Mouse (Mus musculus): ENCODE results near the gene Rhoh. TPM values are rescaled to one million over a fixed set of nuclear protein-coding genes. Genes with fewer than 3 reads are reported as not detected.

The Rhoh gene
- polyA plus RNA-seq, 1 experiment from 2014 or later = 1.3 TPM

DNA sequence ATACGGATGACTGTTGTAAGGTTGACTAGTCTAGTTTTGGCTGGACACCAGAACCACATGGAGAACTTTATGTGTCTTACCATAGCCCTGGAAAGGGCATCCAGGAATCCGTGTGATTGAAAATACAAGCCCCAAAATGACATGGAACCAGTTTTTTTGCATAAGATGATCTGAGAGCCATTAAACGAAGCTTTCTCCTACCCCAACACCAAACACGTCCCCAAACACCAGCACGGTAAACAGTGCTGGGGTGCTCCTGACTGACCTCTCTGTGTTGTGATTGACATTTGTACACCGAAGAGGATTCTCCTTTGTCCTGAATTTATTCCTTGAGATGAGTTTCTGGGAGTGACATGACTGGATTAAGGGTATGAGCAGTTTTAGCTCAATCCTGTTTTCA is 5.6 kb downstream of the Rhoh start:
- 77% methylated on average over 6 of the region's 6 CpGs for WGBS

DNA sequence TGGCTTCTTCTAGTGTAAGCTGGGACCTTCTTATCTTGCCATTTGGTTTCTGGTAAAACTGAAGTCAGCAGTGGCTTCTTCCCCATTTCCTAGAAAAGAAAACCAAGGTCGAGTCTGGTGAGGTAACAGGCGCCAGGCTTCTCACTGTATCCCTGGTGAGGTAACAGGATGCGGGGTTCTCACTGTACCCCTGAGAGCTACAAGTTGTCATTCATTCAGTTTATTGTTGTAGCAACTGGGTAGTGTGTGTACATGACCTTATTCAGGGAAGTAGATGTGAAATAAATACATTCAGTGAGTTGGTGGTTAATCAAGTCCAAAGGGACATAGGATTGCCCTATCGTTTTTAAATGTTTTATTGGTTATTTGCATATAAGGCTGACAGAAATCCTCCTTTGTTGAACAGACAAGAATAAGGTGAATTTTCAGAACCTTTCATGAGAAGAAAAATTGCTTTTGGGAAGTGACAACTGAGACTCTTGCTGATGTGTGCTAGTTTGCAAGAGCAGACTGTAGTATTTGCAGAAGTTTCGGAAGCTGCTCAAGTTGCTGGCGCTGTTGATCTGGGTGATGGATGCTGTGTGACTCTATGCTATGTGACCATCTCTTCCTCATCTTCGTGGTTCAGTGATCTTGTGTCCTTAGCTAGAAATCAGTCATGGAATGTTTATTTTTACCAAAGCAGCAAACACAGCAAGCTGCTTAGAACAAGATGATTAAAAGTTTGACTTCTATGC is 6.5 kb downstream of the Rhoh start:
- no peak overlapping the region for H3K4me2 ChIP-seq (ENCODE audit: low read depth, low read length)
- H3K36me3 ChIP-seq (ENCODE audit: control insufficient read depth, insufficient read depth, low read length) = no peaks in the 10 kb centered on the region
- no peak overlapping the region for H3K4me3 ChIP-seq (ENCODE audit: low read length)
- ATAC-seq (ENCODE audit: low read depth) = no peak
- no peak overlapping the region for H3K9ac ChIP-seq (ENCODE audit: low read length)
- no peak overlapping the region for H3K27ac ChIP-seq (ENCODE audit: low read length)
- 62% methylated on average over 7 of the region's 7 CpGs for WGBS
- H3K27me3 ChIP-seq (ENCODE audit: control insufficient read depth, insufficient read depth, low read depth, low read length) = no peaks in the 10 kb centered on the region
- H3K4me1 ChIP-seq (replicated peaks; ENCODE audit: control insufficient read depth, insufficient read depth, low read length) = no peaks in the 10 kb centered on the region
- H3K9me3 ChIP-seq (ENCODE audit: control insufficient read depth, low read length) = no peaks in the 10 kb centered on the region

More for the DNA sequence above, 5.6 kb downstream of the Rhoh start:
- H3K36me3 ChIP-seq (ENCODE audit: control insufficient read depth, insufficient read depth, low read length) = no peaks in the 10 kb centered on the region
- no peak overlapping the region for H3K4me2 ChIP-seq (ENCODE audit: low read depth, low read length)
- no peaks in the 10 kb centered on the region for H3K4me1 ChIP-seq (replicated peaks; ENCODE audit: control insufficient read depth, insufficient read depth, low read length)
- H3K9me3 ChIP-seq (ENCODE audit: control insufficient read depth, low read length) = no peaks in the 10 kb centered on the region
- H3K9ac ChIP-seq (ENCODE audit: low read length) = no peak overlapping the region
- H3K27ac ChIP-seq (ENCODE audit: low read length) = no peak overlapping the region
- no peak for ATAC-seq (ENCODE audit: low read depth)
- no peaks in the 10 kb centered on the region for H3K27me3 ChIP-seq (ENCODE audit: control insufficient read depth, insufficient read depth, low read depth, low read length)
- H3K4me3 ChIP-seq (ENCODE audit: low read length) = no peak overlapping the region

DNA sequence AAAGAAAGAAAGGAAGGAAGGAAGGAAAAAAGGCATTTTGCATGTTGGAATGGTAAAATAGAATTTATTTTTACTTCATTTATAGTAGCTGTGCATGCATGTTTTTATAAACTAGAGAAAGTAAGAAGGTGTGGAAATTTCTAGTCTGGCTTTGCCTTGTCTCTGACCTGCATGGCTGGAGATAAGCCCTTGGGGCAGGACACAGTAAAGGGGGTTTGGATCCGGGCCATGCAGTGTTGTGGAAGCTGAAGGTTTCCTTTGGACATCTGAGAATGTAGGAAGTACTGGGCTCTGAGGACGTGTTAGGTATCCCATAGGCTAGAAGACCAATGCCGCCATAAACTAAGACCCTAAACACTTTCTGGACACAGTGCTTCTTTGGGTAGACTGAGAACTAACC is 7.4 kb downstream of the Rhoh start:
- no peak for ATAC-seq (ENCODE audit: low read depth)
- H3K4me1 ChIP-seq (replicated peaks; ENCODE audit: control insufficient read depth, insufficient read depth, low read length) = no peaks in the 10 kb centered on the region
- H3K27me3 ChIP-seq (ENCODE audit: control insufficient read depth, insufficient read depth, low read depth, low read length) = no peaks in the 10 kb centered on the region
- no peak overlapping the region for H3K27ac ChIP-seq (ENCODE audit: low read length)
- H3K36me3 ChIP-seq (ENCODE audit: control insufficient read depth, insufficient read depth, low read length) = no peaks in the 10 kb centered on the region
- H3K9me3 ChIP-seq (ENCODE audit: control insufficient read depth, low read length) = no peaks in the 10 kb centered on the region
- WGBS = 62% methylated on average over 3 of the region's 3 CpGs
- no peak overlapping the region for H3K9ac ChIP-seq (ENCODE audit: low read length)
- no peak overlapping the region for H3K4me2 ChIP-seq (ENCODE audit: low read depth, low read length)
- no peak overlapping the region for H3K4me3 ChIP-seq (ENCODE audit: low read length)

DNA sequence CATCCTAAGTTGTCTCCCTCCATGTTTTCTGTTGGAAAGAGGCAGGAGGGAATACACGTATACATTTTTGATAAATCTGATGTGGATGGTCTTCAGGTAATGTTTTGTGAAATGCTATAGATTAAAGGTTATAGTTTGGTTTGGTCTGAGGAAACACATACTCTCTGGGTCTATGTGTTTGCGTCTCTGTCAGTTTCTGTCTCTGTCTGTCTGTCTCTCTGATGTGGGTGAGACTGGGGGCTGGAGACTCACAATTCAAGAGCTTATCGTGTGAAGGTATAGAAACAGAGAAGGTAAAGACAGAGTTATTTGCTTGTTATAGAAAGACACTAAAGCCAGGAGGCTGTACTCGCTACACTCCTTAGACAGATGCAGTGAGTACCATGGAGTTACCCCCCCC is 8.6 kb downstream of the Rhoh start:
- no peak overlapping the region for H3K4me3 ChIP-seq (ENCODE audit: low read length)
- H3K9me3 ChIP-seq (ENCODE audit: control insufficient read depth, low read length) = no peaks in the 10 kb centered on the region
- no peaks in the 10 kb centered on the region for H3K27me3 ChIP-seq (ENCODE audit: control insufficient read depth, insufficient read depth, low read depth, low read length)
- no peaks in the 10 kb centered on the region for H3K4me1 ChIP-seq (replicated peaks; ENCODE audit: control insufficient read depth, insufficient read depth, low read length)
- no peaks in the 10 kb centered on the region for H3K36me3 ChIP-seq (ENCODE audit: control insufficient read depth, insufficient read depth, low read length)
- no peak for ATAC-seq (ENCODE audit: low read depth)
- H3K9ac ChIP-seq (ENCODE audit: low read length) = no peak overlapping the region
- WGBS = 86% methylated on average over 4 of the region's 4 CpGs
- no peak overlapping the region for H3K27ac ChIP-seq (ENCODE audit: low read length)
- H3K4me2 ChIP-seq (ENCODE audit: low read depth, low read length) = no peak overlapping the region

DNA sequence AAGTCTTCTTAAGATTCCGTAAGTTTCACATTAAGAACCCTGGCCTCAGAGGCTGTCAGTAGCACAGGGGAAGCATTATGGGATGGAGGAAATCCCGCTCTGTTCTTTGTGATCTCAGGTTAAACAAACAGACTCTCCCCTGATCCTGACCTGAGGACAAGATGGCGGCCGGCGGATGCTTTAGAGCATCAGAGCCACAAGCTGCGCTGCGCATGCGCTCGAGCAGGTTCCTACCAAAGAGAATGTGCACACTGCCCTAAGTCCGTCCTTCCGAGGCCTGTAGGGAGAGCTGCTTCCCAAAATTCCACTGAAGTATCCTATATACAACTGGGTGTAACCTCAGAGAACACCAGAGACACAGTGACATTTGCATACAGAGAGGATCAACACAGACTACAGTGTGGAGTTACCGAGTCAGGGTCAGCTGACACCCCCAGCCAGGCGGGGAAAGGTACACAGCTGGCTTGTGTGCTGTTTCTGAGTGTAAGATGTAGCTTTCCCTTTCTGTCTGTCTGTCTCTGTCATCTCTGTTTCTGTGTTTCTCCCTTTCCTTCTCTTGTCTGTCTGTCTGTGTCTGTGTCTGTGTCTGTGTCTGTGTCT is 10.4 kb downstream of the Rhoh start:
- Histone ChIP-seq H3K9me3 (ENCODE audit: control insufficient read depth, low read length) (no peaks in the 10 kb centered on the region), H3K36me3 (ENCODE audit: control insufficient read depth, insufficient read depth, low read length) (no peaks in the 10 kb centered on the region), H3K27ac (ENCODE audit: low read length) (no peak overlapping the region), H3K4me2 (ENCODE audit: low read depth, low read length) (no peak overlapping the region), H3K9ac (ENCODE audit: low read length) (no peak overlapping the region), H3K4me3 (ENCODE audit: low read length) (no peak overlapping the region), H3K27me3 (ENCODE audit: control insufficient read depth, insufficient read depth, low read depth, low read length) (no peaks in the 10 kb centered on the region), H3K4me1 (replicated peaks; ENCODE audit: control insufficient read depth, insufficient read depth, low read length) (no peaks in the 10 kb centered on the region)
- no peak for ATAC-seq (ENCODE audit: low read depth)
- 79% methylated on average over 13 of the region's 13 CpGs for WGBS

DNA sequence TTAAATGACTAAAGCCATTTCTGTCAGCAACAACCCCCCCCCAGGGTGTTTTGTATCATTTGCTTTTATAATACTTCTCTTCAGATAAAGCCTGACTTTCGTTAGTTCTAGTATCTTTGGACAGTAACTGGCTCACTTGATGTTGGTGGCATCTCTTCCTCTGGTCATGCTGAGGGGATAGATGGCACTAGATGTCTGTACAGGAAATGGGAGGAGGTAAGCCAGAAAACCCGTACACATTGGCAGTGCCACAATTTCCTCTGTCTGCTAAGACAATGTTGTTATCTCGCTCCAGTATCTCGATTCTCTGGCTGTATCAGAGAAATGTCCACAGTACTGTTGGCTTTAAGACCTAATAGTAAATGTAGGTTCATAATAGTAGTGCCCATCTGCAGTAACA is 12.2 kb downstream of the Rhoh start:
- WGBS = 52% methylated on average over 4 of the region's 4 CpGs
- H3K27ac ChIP-seq (ENCODE audit: low read length) = no peak overlapping the region
- no peaks in the 10 kb centered on the region for H3K4me1 ChIP-seq (replicated peaks; ENCODE audit: control insufficient read depth, insufficient read depth, low read length)
- no peak for ATAC-seq (ENCODE audit: low read depth)
- no peak overlapping the region for H3K4me3 ChIP-seq (ENCODE audit: low read length)
- no peaks in the 10 kb centered on the region for H3K36me3 ChIP-seq (ENCODE audit: control insufficient read depth, insufficient read depth, low read length)
- no peak overlapping the region for H3K9ac ChIP-seq (ENCODE audit: low read length)
- no peaks in the 10 kb centered on the region for H3K9me3 ChIP-seq (ENCODE audit: control insufficient read depth, low read length)
- no peaks in the 10 kb centered on the region for H3K27me3 ChIP-seq (ENCODE audit: control insufficient read depth, insufficient read depth, low read depth, low read length)
- H3K4me2 ChIP-seq (ENCODE audit: low read depth, low read length) = no peak overlapping the region

DNA sequence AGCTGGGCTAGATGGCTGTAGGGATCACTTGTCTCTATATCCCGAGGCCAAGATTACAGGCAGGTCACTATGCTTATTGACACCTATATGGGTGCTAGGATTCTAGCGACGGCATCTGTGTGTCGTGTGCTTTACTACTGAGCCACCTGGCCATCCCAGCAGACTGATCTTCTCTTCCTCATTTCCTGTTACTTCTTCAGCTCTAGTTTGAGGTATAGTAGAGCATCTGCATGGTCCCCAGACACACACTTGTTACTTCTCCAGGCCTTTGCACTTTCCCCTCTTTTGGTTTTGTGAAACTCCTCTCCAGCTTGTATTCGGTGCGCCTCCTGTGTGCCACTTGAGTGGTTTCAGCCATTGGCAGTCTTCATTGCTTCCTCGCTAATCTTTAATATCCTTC is 14.3 kb downstream of the Rhoh start:
- Histone ChIP-seq H3K4me2 (ENCODE audit: low read depth, low read length) (no peak overlapping the region), H3K9ac (ENCODE audit: low read length) (no peak overlapping the region), H3K4me3 (ENCODE audit: low read length) (no peak overlapping the region), H3K4me1 (replicated peaks; ENCODE audit: control insufficient read depth, insufficient read depth, low read length) (no peaks in the 10 kb centered on the region), H3K27me3 (ENCODE audit: control insufficient read depth, insufficient read depth, low read depth, low read length) (no peaks in the 10 kb centered on the region), H3K9me3 (ENCODE audit: control insufficient read depth, low read length) (no peaks in the 10 kb centered on the region), H3K36me3 (ENCODE audit: control insufficient read depth, insufficient read depth, low read length) (no peaks in the 10 kb centered on the region), H3K27ac (ENCODE audit: low read length) (no peak overlapping the region)
- WGBS = 88% methylated on average over 7 of the region's 7 CpGs
- ATAC-seq (ENCODE audit: low read depth) = no peak

DNA sequence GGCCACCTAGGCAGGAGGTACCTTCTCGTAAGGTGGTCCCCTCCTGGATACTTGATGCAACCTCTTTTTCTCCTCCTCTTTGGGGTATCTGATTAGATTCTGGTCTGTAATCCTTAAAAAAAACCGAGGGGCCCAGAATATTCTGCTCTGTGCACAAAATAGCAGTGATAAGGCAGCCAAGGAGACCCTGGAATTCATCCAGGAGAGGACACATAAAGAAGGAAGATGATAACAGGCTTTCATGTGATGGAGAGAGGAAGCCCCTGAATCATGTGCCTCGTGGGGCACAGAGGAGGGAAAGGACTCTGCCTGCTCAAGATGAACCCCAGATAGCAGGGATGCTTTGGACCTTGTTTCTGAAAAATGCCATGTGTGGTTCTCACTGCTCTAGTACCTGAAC is 17.4 kb downstream of the Rhoh start:
- H3K9me3 ChIP-seq (ENCODE audit: control insufficient read depth, low read length) = no peaks in the 10 kb centered on the region
- 0 out of 2 replicates have a peak, but pooled peaks cover 2% of the 10 kb centered on the region for H3K4me1 ChIP-seq (replicated peaks; ENCODE audit: control insufficient read depth, insufficient read depth, low read length)
- ATAC-seq (ENCODE audit: low read depth) = no peak
- no peak overlapping the region for H3K4me2 ChIP-seq (ENCODE audit: low read depth, low read length)
- H3K9ac ChIP-seq (ENCODE audit: low read length) = no peak overlapping the region
- H3K27me3 ChIP-seq (ENCODE audit: control insufficient read depth, insufficient read depth, low read depth, low read length) = no peaks in the 10 kb centered on the region
- 49% methylated on average over 3 of the region's 3 CpGs for WGBS
- no peak overlapping the region for H3K4me3 ChIP-seq (ENCODE audit: low read length)
- H3K27ac ChIP-seq (ENCODE audit: low read length) = no peak overlapping the region
- no peaks in the 10 kb centered on the region for H3K36me3 ChIP-seq (ENCODE audit: control insufficient read depth, insufficient read depth, low read length)

DNA sequence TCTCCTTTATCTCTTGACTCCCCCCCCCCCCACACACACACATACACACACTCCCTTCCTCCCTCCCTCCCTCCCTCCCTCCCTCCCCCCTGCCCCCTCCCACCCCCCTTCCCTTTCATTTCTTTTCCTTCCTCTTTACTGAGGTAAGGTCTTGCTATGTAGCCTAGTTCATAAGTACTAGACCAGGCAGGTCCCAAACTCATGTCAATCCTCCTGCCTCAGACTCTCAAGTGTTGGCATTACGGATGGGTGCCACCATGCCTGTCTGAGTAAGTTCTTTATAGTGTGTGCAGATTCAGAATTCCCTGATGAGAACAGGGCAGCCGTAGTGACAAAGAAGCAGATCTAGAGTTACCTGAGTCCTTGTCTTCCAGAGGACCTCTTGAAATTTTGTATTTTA is 20.2 kb downstream of the Rhoh start:
- Histone ChIP-seq H3K9ac (ENCODE audit: low read length) (no peak overlapping the region), H3K27ac (ENCODE audit: low read length) (no peak overlapping the region), H3K27me3 (ENCODE audit: control insufficient read depth, insufficient read depth, low read depth, low read length) (no peaks in the 10 kb centered on the region), H3K4me2 (ENCODE audit: low read depth, low read length) (no peak overlapping the region), H3K9me3 (ENCODE audit: control insufficient read depth, low read length) (no peaks in the 10 kb centered on the region), H3K4me3 (ENCODE audit: low read length) (no peak overlapping the region), H3K4me1 (replicated peaks; ENCODE audit: control insufficient read depth, insufficient read depth, low read length) (0 out of 2 replicates have a peak, but pooled peaks cover 2% of the 10 kb centered on the region), H3K36me3 (ENCODE audit: control insufficient read depth, insufficient read depth, low read length) (no peaks in the 10 kb centered on the region)
- ATAC-seq (ENCODE audit: low read depth) = no peak
- WGBS = 80% methylated on average over 2 of the region's 2 CpGs

Data from lung, embryonic 16.5 days (tissue).